Mouse (Mus musculus): ENCODE measurements around the gene Ndufs1.

DNA sequence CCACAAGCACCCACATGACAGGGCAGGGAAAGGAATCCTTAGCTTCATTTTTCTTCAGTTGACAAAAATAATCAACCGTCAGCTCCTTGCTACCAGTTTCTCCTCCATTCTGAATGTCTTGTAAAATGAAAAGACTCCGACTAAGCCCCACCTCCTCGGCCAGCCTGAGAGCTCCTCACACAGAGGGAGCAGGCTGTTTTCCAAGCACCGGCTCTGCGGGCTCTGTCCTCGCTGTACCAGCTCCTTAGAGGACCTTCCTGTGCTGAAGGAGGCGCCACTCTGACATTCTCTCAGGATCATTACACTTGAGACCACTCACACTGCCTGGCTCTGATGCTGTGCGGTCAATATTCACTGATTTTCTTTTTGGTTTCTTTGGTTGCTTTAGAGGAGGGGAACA lies 76.4 kb downstream of the Ndufs1 start:
- TF ChIP-seq MYOD1 (IDR thresholded peaks at IDR 0.05; ENCODE audit: control insufficient read depth in 1 of 3, insufficient read length in 2 of 3, low read depth in 2 of 3) (no peak), TCF12 (IDR thresholded peaks at IDR 0.05; ENCODE audit: insufficient read depth, poor library complexity, severe bottlenecking) (no peak)

Data from myocyte (in vitro differentiated cells).